Mouse (Mus musculus) cerebellum, adult 11-12 months (tissue): Measurements from ENCODE around the gene Nrtn.
A peak's percentile ranks its signal among the peaks of the same experiment; 100 is the strongest.

Experiments used
- DNase-seq: peaks from one replicate; pipeline ENCODE4 v3.0.0; 2022

Gene Nrtn

GRCm38 (mm10) chr17:56717363-56718058 is 39.8 kb downstream of the Nrtn start, which contains the start of the genes Ndufa11 and Vmac:
Gene Ndufa11 (plus strand): TSS chr17:56717767.
Gene Vmac (minus strand): TSS chr17:56718022.
- DNase-seq = peak; percentile 93

- DNase-seq = peak; percentile 97
Measured at GRCm38 (mm10) chr17:56716655-56717362, 40.5 kb downstream of the Nrtn start.

- DNase-seq = no peak
Measured at GRCm38 (mm10) chr17:56715914-56716654, 41.2 kb downstream of the Nrtn start.

- peak; percentile 65 for DNase-seq
Measured at GRCm38 (mm10) chr17:56715360-56715759, 42.0 kb downstream of the Nrtn start.

- no peak for DNase-seq
Measured at GRCm38 (mm10) chr17:56709708-56710107, 47.6 kb downstream of the Nrtn start.

GRCm38 (mm10) chr17:56708692-56709091 is 48.6 kb downstream of the Nrtn start:
- DNase-seq = no peak

- DNase-seq = no peak
Measured at GRCm38 (mm10) chr17:56706515-56706914, 50.8 kb downstream of the Nrtn start.

GRCm38 (mm10) chr17:56703038-56703437 is 54.3 kb downstream of the Nrtn start:
- DNase-seq = no peak
